Mouse (Mus musculus) monocyte, adult 5-6 weeks (primary cell): ENCODE data around the gene Mb. TPM values are rescaled to one million over a fixed set of nuclear protein-coding genes. Genes with fewer than 3 reads are reported as not detected.

Source experiments
- ATAC-seq: fragments of 153-309, 156-312 bp; replicated peaks from 2 replicates; pipeline ENCODE4 v1.8.0; 2017; ENCODE audit warnings: mild to moderate bottlenecking; ENCODE audit not compliant: low TSS enrichment, insufficient number of reproducible peaks, severe bottlenecking, poor library complexity, low FRiP score
- total RNA-seq: library from RNA; stranded (forward); fragments of 200-1000, 200-491, 200-594 nt; gene quantifications from 3 replicates; pipeline ENCODE4 v1.2.3, GENCODE M21; 2017

Mb gene
- total RNA-seq: not detected in 3 replicates

- ATAC-seq: no peak
Measured at GRCm38 (mm10) chr15:77050570-77050969, at the start of gene Mb. TSS of gene Mb (minus strand) at chr15:77050670.

DNA sequence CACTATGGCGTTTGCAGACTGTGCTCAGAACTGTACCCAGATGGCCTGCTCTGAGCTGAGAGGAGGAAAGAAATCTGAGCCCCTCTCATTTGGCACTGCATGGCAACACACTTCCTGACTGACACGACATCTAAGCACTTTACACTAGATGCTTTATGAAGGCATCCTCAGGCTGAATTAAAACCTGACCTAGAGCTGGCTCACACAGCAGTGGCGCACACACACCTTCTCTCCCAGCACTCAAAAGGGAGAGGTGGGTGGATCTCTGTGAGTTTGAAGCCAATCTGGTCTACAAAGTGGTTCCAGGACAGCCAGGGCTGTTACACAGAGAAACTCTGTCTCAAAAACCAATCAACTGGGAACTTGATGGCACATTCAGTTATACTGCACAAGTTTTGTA is 49.3 kb upstream of the Mb start:
- no peak for ATAC-seq

DNA sequence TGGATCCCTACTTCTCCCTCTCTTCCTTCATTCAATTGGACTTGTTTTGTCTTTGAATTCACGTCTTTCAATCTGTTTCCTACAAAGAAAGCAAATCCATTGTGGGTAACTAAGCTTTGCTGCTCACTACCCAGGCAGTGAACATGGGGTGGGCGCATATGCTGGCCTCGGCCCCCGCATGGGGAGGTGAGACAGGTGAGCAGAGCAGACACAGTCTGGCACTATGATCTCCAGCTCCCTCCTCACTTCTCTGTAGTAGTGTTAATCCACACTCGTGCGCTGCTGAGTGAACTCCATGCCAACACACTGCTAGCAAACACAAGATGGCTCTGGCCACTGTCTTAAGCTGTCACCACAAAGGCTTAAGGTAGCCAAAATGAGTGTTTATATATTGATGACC is 46.9 kb upstream of the Mb start:
- ATAC-seq: no peak

- no peak for ATAC-seq
Measured at GRCm38 (mm10) chr15:77095216-77095615, 44.7 kb upstream of the Mb start.

DNA sequence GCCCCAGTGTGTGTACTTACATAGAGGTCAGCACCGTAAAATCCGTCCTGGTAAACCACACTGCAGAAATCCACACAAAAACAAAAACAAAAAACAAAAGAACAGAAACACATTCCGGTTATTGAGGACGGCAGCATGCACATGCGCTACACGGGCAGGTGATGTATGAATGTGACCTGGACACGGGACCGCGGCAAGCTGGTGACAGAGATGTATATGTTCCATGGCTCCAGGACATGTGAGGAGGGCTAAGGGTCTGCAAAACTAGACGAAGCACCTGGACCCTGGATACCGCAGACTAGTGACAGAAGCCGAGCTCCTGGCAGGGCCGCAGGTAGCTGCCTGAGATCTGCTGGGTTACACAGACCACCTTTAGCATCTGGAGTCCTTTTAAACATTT is 44.0 kb upstream of the Mb start:
- ATAC-seq: no peak

GRCm38 (mm10) chr15:77091394-77091793 is 40.9 kb upstream of the Mb start:
- no peak for ATAC-seq

GRCm38 (mm10) chr15:77090531-77090930 is 40.1 kb upstream of the Mb start:
- ATAC-seq: no peak

DNA sequence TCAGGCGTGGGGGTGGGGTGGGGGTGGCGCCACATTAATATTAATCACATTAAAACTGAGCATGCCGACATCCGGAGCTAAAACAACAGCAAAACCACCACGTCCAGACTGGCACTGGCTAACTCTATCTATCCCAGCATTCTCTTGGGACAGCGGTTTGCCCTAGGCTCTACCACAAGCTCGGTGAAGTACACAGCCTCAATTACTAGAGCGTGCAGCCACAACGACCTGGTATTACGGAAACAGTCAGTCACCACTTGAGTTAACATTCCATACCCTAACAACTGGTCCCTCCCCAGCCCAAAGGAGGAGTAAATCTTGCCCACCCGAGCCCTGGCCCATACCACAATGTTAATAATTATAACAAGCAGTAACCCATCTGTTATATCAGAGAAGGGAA is 38.8 kb upstream of the Mb start:
- no peak for ATAC-seq

GRCm38 (mm10) chr15:77086488-77086887 is 36.0 kb upstream of the Mb start:
- ATAC-seq: no peak

DNA sequence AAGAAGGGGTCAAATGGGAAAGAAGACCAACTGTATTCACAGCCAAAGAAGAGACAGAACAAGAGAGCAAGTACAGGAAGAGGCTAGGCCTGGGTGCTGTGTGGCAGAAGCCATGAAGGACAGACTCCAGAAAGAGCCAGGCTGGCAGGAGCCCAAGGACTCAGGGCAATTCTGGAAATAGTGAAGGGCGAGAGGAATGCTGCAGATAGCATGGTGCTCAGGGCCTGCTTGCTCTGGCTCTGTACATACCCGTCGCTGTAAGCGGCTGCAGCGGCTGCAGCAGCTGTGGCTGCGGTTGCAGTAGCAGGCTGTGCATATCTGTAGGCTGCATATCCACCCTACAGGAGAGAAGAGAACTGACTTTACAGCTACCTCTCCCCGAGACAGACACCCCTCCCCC is 35.3 kb upstream of the Mb start:
- ATAC-seq: no peak

- no peak for ATAC-seq
Measured at GRCm38 (mm10) chr15:77081454-77081853, 31.0 kb upstream of the Mb start.

DNA sequence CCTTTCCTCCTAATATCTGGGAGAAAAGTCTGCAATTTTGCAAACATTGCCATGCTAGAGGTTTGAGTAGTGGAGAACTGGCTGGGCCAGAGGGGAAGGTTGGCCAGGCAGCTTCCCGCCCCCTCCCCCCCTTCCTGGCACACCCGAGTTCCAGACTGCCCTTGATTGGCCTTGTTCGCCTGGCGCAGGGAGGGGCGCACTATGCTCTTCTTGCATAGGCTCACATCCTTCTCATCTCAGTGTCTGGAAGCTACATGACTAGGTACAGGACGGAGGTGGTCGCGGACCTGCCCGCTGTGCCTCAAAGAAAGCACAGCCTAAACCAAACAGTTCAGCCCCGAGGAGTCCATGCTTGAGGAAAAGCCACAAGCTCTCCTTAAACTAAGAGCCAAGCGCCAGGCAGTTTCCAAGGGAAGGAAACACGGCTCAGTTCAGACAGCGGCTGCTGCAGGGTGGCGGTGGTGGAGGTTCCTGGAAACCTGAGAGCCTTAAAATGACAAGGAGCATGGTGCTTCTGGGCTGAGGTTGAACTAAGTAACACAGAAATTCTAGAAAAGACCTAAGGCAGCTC is 30.3 kb upstream of the Mb start:
- no peak for ATAC-seq

DNA sequence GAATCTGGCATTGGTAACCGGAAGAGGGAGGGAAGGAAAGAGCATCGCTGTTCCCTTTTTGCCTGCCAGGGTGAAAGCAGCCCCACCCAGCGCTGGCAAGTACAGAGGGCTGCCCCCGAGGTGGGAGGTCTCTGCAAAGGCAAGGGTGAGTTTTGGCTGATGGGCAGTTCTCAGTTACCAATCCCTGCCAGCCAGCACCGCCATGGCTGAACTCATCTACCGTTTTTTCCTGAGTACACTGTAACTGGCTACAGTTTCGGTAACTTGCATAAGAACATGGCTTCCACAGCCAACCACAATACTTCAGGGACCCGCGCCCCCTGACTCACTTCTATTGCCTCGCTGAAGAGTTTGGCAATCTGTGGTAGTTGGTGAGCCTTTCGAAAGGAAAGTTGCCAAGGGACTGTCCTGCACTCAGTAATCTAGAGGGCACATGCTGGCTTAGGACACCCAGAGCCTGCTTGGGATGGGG is 29.5 kb upstream of the Mb start:
- ATAC-seq: no peak

DNA sequence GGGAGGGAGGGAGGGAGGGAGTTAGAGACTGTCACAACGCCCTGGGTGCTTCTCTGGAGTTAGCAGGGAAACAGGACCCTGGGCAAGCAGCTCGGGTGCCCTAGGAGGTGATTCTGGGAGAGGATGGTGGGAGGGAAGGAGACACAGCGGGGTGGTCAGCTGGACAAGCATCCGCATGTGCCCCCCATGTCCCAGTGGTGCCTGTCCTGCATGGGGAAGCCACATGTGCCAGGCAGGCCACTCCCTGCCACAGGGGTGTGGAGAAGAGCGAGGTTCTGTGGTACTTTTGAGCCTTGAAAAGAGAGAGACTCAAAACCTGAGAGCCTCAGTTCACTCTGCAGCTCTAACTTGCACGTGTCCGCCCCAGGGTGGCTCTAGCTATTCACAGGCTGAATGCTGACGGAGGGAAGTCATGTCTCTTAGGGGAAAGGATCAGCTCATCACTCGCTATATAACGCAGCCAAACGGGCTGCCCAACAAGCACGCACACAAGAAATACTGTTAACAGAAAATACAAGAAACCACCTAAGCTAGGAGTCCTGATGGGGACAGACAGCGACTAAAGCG is 28.9 kb upstream of the Mb start:
- no peak for ATAC-seq

DNA sequence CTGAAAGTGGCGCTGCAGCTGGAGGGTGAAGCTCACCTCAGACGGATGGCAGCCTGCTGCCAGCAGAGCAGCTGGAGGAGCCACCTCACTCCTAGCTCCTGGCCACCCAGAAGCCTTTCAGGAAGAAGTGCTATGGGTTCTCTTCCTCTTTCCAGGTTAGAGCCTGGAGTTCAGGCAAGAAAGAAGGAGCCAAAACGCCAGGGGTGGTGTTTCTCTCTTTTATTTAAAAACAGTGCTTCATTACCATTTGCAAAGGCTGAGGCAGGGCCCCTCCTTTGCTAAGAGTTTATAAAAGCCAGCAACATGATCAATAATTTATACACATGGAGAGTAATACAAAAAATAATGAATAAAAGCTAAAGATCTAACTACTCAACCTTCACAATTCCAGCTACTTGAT is 28.3 kb upstream of the Mb start:
- ATAC-seq: no peak

DNA sequence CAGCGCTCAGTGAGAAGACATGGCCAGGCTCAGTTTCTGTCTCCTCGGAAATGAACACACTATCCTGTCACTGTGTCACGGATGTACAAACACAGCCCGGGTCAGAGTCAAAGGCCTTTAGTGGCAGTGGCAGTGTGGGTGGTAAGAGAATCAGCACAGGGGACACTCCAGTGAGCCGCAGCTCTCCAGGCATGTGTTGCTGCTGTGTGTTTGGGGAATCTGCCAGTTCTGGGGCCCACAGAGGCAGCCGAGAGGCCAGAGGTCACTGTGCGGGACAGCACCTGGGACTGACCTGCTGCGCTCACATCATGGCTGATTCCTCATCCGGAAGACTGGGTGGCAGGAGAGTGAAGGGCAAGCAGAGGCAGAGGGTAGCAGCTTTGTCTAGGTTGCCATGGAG is 27.4 kb upstream of the Mb start:
- ATAC-seq: no peak

- no peak for ATAC-seq
Measured at GRCm38 (mm10) chr15:77076523-77076922, 26.1 kb upstream of the Mb start.

DNA sequence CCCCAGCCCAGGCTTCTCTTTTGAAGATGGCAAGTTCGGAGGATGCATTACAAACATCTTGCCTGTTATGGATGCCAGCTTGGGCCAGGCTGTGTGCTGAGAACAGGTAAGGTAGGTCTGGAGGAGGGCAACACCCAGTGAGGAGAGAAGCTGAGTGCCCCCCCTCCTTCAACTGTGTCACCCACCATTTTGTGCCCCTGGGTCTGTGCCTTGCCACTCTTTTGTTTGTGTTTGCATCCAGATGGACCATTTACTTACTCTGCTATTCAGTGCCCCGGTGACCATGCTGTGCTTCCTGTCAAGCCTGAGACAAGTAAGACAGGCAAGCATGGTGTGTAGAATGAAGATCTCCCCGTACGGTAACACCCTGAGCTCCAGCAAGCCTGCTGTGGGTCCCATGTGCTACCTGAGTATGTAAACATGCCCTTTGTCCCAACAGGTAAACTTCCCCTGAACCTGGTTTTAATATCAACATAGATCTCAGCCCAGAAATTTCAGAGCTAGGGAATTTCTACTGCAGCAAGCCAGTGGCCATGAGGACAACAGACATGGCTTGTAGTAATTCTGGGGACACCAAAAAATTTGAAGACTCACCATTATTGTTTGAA is 22.2 kb upstream of the Mb start:
- no peak for ATAC-seq

GRCm38 (mm10) chr15:77071501-77071900 is 21.0 kb upstream of the Mb start:
- no peak for ATAC-seq

DNA sequence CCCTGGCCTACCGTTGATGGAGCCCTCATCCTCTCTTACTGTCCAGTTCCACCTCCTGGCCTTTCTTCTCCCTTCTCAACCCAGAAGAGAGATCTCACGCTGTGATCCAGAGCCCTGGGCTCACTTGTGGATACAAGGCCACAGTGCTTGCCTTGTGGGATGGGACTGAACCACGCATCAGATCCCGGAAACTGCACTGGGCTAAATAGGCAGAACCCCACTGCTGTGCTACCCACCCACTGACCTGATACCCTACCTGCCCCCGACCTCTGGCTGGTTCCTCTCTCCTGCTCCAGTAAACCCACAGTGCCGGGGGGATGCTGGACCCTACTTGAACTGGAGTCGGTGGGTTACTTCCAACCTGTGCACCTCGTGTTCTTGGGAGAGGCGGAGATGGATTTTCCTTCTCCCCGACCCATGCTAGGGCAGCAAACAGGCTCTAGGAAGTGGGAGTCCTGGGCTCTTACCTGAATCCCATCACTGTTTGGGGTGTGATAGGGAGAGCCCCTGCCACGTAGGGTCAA is 20.3 kb upstream of the Mb start:
- no peak for ATAC-seq
